Mouse (Mus musculus) brain, embryonic 14.5 days (tissue): ENCODE data around the gene Dcdc2a.

ENCODE experiments used
- CTCF ChIP-seq: fragments of 200-500 bp; IDR thresholded peaks from 2 replicates; pipeline ENCODE4 v1.5.1; 2012; ENCODE audit warnings: inconsistent platforms, mild to moderate bottlenecking, moderate library complexity, borderline replicate concordance; ENCODE audit not compliant: insufficient read depth, insufficient read length; ENCODE audit errors: extremely low read depth
- POLR2A ChIP-seq: fragments of 200-500 bp; IDR thresholded peaks from 2 replicates; pipeline ENCODE4 v1.6.1; 2012; ENCODE audit warnings: mild to moderate bottlenecking, inconsistent platforms, borderline replicate concordance; ENCODE audit not compliant: poor library complexity, insufficient read depth, insufficient read length, severe bottlenecking; ENCODE audit errors: extremely low read depth

- no peak for TF ChIP-seq CTCF
- TF ChIP-seq POLR2A: no peak
Measured at GRCm38 (mm10) chr13:25115429-25115881, 59.7 kb downstream of the Dcdc2a start.
